Mouse (Mus musculus) right cerebral cortex, adult 18-20 months (tissue): ENCODE data around the gene Gm15155.

Experiments
- DNase-seq: peaks from one replicate; pipeline ENCODE4 v3.0.0; 2022; ENCODE audit warnings: mixed read lengths

Gm15155 gene

DNA sequence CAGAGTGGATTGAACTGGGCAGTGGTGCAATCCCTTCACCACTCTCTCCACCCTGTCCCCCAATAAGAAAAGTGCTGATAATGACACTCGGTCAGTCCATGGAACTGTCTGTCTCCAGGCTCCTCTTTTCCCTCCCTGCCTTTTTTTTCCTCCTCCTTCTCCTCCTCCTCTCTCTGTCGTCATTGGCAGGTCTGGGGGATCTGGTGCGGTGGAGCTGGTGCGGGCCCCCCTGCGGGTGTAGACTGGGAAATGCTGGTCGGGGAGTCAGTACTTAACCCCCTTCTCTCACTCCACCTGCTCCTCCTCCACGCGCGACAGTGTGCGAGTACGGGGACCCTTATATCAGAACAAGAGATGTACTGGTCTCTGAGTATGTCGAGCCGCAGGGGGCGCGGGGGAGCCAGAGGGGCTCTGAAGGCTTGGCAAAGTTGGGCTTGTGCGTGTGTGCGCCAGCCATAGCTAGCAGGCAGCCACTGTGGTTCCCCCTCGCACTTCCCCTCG is at the start of gene Gm15155:
Gm15155 (plus strand) TSS at position 401 of the 501 bp plus-strand sequence.
- DNase-seq: peak; percentile 32

- no peak for DNase-seq
Observed at GRCm38 (mm10) chrX:155579791-155580190, 44.8 kb upstream of the Gm15155 start.

GRCm38 (mm10) chrX:155584586-155584985 is 40.0 kb upstream of the Gm15155 start:
- no peak for DNase-seq

- no peak for DNase-seq
Observed at GRCm38 (mm10) chrX:155591490-155591889, 33.1 kb upstream of the Gm15155 start.

- DNase-seq: peak; percentile 21
Observed at GRCm38 (mm10) chrX:155592467-155592866, 32.1 kb upstream of the Gm15155 start.

- no peak for DNase-seq
Observed at GRCm38 (mm10) chrX:155594685-155595084, 29.9 kb upstream of the Gm15155 start.

DNA sequence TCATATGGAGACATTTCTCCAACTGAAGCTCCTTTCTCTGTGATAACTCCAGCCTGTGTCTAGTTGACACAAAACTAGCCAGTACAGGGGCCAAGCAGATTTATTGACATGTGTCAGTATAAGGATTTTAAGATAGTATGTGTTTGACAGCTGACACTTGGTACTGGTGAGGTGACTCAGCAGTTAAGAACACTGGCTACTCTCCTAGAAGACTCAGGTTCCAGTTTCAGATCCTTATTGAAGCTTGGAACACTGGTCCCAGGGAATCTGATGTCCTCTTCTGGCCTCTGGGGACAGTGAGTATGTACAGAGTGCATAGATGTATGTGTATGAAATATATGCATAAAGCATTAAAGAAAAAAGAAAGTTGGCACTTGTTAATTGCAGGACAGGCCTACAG is 28.2 kb upstream of the Gm15155 start:
- DNase-seq: no peak

DNA sequence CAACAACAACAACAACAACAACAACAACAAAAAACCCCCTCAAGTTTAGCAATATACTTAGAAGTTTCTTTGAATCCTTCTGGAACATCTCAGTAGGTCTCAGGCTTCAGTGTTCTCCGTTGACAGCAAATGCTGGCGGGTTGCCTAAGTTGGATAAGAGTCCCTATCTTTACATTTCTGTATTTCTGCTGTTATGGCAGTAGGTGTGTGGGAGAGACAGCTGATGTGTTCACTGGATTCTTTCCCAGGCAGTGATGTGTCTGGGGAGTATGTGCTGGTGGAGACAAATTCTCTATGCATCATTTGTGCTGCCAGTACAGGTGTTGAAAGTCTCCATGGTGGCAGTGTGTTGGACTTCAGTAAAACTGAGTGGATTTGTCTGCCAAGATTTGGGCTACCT is 23.3 kb upstream of the Gm15155 start:
- DNase-seq: peak; percentile 74

GRCm38 (mm10) chrX:155622527-155622926 is 2.0 kb upstream of the Gm15155 start:
- DNase-seq: peak; percentile 6

DNA sequence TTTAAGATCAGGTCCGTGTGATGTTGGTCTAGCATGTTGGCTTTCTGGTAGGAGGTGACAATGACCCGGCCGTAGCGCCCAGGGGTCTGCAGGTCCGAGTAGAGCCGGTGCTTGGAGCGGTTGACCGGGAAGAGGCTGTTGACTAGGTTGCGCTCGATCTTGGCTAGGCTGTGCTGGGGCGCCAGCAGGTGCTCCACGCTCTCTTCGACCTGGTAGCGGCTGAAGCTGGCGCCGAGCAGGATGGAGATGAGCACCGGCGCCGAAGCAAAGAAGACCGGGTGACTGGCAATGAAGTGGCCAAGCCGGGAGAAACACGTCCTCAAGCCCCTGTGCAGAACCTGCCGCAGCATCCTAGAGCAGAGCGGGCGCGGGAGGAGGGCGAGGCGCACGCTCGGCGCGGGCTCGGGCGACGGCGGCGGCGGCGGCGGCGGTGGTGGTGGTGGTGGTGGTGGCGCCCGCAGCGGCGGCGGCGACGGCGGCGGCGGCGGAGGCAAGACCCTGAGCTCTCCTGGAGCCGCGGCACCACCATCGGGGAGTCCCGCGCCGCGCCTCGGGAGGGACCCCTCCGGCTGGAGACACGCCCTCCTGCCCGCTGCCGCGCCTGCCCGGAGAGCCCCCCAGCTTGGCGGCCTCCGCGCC is 1.5 kb upstream of the Gm15155 start:
- peak; percentile 30 for DNase-seq

DNA sequence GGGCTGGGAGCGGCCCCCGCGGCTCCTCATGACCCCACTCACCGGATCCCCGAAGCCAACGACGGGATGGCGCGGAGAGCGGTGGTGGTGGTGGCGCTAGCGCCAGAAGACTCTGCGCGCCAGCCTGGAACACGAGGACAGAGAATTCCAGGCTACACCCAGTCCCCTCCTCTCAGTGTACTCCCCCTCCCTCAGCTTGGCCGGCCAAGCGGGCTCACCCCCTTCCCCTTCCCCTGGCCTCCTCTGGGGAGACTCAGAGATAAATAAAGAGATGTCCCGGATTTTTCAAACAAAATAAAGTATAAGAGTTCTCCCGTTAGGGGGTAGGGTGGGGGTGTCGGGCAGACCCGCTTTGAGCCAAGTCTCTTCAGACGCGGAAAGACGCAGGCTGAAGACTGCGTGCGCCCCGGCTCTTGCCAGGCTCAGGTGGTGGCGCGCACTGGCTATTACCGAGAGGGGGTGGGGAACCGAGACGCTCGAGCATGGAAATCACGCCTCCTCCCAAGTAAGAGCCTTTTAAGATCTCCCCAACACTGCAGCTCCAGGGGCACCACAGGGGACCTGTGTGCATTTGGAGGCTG is 750 bp upstream of the Gm15155 start, which contains the start of gene Ptchd1:
Ptchd1 (minus strand) TSS at position 114 of the 581 bp plus-strand sequence.
- DNase-seq: peak; percentile 39

- no peak for DNase-seq
Observed at GRCm38 (mm10) chrX:155624895-155625294, 354 bp downstream of the Gm15155 start.

DNA sequence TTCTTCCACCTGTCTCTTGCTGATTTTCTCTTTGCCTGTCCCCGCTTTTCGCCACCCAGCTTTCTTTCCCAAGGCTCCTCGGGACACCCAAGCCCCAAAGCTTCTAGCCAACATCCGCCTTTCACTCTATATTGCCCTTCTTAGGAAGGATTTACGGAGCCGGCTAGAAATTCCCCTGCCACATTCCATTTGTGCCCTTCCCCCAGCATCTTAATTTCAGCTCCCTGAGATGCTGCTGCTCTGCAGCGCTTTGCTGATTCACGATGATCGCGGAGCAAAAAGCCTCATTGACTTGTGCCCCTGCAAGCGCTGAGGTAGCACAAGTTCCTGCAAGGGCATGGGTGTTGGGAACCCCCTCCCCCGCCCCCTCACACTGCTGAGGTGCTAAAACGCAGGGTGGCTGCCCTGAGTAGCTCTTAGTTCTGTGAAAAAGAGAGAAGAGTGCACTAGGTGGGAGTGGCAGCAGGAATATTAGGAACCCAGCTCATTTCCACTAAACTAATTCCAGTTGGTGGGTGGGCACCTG is 1.2 kb downstream of the Gm15155 start:
- DNase-seq: peak; percentile 13

DNA sequence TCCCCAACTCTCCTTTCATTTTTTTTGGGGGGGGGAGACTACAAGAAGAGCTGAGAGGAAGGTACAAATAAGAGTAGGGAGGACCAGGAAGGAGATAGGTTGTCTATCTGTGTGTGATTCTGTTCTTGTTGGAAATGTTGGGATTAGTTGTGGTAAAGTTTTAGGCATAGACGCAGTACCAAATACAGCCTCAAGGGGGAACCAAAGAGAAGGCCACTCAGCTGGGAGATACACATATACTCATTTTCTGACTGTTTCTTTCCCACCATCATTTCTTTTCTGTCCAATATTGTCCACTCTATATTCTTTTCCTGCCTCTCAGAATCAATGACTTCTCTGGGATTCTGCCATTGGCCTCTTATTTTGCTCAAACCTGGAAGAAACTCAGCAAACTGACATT is 19.4 kb downstream of the Gm15155 start:
- DNase-seq: no peak

GRCm38 (mm10) chrX:155645975-155646374 is 21.4 kb downstream of the Gm15155 start:
- no peak for DNase-seq

GRCm38 (mm10) chrX:155657971-155658370 is 33.4 kb downstream of the Gm15155 start:
- DNase-seq: no peak

- peak; percentile 1 for DNase-seq
Observed at GRCm38 (mm10) chrX:155690440-155690839, 65.9 kb downstream of the Gm15155 start.

DNA sequence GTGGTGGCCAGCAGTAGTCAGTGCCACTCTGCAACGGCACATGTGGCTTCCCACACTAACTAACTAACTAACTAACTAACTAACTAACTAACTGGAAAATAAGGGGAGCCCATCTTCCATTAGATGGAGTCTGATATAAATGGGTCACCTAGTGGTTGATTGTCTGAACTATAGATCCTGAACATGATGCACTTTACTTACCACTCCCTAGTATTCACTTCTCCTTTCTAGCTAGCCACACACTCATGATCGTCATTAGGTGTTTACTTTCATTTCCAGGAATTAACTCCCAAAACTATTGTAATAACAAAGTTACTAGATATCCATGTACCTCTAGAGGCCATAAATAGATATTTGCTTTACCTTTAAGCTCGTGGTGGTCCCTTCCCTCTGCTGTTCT is 99.6 kb downstream of the Gm15155 start:
- no peak for DNase-seq

- no peak for DNase-seq
Observed at GRCm38 (mm10) chrX:155728387-155728786, 103.8 kb downstream of the Gm15155 start.

GRCm38 (mm10) chrX:155888118-155888517 is 263.6 kb downstream of the Gm15155 start:
- DNase-seq: no peak

DNA sequence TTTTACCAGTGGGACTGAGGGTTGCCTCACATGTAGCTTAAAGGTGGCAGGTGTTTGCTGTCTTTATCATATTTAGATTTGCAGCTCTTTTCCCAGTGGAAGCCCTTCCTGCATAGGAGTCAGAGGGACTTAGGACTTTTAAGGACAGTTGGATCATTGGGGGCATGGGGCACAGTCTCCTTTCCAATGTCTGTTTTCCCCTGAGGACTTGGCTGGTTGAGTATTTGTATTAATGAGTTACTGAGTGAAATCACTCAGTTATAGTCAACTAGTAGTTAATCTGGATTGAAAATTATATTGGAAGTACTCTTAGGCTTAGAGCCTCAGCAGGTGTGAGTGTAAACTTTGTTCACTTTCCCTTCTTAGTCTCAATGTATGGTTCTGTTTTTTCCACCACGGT is 275.5 kb downstream of the Gm15155 start:
- DNase-seq: no peak

DNA sequence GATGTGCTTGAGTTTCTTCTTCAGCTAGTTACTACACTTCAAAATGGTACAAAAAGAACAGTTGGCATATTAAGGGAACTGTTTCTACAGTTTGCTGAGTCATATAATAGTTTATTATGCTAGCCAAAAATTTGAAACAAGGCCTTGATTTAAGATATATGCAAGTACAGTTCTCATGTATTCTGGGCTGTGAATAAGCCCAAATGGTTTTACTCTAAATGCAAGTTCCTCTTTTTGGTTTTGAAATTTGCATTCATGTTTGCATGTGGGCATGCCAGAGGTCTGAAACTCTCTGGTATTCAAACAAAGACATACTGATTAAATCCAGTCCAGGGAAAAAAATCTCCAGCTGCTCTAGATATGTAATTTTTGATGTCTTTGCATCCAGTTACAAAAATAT is 277.2 kb downstream of the Gm15155 start:
- peak; percentile 0 for DNase-seq

- DNase-seq: no peak
Observed at GRCm38 (mm10) chrX:155903108-155903507, 278.6 kb downstream of the Gm15155 start.

DNA sequence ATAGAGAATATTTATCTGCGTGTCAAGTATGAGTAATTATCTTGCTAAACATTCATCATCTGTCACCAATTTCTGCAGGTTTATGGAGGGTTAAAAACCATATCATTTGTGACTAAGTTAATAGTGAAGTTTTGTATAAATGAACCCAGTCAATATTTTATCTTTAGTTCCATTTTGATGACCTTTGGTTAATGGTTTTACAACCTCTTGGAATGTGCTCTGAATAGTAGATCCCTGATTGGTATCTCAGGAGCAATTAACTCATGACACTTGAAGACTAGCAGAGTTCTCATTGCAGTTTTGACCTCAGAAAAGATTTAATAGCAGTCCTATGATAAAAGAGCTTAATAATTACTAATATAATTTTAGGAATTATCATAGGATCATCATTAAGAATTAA is 385.2 kb downstream of the Gm15155 start:
- DNase-seq: no peak
